Mouse (Mus musculus) kidney, adult 11 months (tissue): ENCODE data around the gene Slc25a30.
"Not testable (repeated sequence)": the region's sequence is repeated elsewhere in the genome, so short reads cannot be mapped to it uniquely, and the experiment has no call there.

Source experiments
- DNase-seq: peaks from one replicate; pipeline ENCODE4 v3.0.0; 2022

Slc25a30 gene

DNA sequence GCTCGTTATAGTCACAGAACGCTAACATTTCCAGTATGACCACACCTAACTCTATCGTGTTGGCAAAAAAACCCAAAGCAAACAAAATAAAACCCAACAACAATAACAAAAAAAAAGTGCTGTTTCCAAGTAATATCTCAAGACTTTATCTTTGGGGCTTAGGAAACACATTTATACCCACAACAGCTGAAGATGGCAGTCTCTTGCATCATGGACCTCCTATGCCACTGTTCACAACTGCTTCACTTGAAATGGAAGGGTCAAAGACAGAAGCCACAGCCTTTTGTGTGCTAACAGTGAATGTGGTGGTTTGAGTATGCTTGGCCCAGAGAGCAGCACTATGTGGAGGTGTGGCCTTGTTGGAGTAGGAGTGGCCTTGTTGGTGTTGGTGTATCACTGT is 4.5 kb upstream of the Slc25a30 start:
- DNase-seq: no peak

DNA sequence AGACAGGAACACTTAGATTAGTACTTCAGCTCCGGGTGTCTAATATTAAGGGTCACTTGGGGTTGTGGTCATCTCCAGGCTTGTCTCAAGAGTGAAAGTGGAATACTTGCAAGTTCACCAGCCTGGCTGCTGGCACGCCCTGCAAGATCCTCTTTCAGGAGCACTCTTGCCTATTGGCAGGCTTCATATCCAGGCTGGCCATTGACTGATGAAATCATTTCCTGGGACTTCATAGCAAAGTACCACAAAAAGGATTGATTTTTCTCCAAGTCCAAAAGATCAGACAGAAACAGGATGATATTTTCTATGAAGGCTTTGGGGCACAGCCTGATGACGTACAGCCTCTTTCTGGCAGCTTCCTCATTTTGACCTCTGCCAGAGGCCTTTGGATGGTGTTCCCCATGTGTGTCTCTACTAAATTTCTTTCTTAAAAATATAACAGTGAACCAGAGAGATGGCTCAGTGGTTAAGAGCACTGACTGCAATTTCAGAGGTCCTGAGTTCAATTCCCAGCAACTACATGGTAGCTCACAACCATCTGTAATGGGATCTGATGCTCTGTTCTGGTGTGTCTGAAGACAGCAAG is 3.7 kb upstream of the Slc25a30 start:
- no peak for DNase-seq

DNA sequence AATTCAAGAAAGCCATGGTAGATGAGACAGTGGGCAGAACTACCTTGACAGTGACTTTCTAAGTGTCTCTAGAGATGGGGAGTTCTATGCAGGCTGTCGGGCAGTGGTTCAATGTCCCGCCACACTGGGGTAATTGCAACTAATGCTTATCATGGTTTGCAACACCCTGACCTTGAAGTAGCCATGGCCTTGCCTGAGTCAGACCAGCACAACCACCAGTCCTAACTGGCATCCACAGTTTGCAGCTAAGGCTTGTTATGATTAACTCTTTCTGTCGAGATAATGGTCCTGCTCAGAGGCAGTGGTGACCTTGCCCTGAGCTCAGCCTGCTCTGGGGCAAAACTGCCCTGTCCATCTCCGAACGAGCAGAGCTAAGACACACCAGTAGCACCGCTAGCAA is 2.5 kb upstream of the Slc25a30 start:
- DNase-seq: no peak

DNA sequence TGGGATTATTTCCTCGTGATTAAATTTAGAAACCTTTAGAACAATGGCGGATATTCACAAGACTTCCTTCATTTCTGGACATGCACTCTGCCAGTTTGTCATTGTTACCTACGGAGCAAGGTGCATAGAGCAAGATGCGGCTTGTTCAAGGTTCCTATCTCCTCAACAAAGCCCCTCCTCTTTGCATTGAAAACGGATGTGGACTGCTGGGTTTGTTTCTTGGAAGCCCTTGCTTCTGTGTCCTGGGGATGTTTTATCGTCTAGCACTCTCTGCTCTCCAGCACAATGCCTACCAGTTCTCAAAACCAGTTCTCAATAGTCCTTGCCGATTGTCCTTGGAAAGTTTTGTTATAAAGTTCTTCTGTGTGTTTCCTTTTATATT is 948 bp upstream of the Slc25a30 start:
- DNase-seq: no peak

DNA sequence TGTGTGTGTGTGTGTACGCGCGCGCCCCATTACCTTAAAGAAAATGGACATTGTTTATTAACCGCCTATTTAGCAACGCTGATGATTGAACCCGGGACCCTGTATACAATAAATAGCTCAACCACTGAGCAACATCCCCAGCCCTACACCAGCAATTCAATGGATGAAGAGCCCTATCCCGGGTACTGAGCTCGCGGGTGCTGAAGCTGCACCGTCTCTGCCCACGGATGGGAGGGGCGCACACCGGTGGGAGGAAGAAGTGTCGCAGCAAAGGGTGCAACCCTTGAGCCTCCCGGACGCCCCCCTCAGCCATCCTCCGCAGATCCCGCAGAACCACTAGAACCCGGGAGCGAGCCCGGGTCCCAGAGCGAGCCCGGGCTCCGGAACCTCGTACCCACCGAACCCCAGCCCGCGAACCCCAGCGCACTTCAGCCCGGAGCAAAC is 391 bp downstream of the Slc25a30 start:
- no peak for DNase-seq

DNA sequence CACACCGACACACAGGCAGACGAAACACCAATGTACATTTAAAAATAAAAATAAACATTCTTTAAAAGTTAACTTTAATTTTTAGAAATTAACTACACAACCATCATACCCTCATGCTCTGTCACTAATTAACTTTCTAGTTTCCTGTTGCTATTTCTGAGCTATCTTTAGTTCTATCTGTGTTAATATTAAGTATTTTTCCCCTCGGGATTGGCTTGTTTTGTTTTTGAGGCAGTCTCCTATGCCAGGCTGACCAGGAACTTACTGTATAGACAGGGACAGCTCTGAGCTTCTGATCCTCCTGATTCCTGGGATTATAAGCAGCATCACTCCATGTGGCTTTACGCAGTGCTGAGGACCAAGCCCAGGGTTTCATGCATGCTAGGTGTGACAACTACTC is 6.9 kb downstream of the Slc25a30 start:
- no peak for DNase-seq

DNA sequence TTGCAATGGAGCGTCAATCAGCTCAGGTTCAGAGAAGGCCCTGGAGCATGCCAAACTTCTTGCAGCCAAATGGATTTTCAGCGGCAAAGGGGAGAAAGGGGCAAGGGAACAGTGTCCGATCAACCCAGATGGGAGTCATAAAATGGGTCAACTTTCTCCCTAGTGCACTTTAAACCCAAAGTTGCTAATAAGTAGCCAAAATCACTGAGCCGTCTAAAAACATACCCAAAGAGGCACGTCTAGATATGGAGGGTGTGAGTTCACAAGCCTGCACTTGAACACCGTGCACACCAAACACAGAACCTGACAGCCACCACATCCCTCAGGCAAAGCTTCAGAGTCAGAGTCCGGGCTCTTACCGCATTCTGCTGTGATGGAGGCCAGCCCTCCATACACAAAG is 10.2 kb downstream of the Slc25a30 start:
- DNase-seq: peak; percentile 72

DNA sequence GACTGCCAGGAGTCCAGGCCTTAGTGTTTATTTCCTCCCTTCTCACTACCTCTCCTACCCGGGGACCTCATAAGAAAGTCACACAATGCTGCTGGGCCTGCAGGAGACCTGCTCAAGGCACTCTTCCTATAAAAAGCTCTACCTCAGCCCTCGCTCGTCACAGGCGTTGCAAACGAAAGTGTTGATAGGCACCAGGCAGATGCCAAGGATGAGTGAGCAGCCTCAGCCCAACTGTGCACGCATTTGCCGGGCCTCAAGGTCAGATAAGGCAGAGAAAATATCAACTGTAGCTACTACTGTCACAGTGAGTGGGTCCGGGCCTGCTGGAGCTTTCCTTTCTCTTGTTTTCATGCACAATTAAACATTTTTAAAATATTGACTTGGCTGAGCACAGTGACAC is 13.4 kb downstream of the Slc25a30 start:
- DNase-seq: no peak

DNA sequence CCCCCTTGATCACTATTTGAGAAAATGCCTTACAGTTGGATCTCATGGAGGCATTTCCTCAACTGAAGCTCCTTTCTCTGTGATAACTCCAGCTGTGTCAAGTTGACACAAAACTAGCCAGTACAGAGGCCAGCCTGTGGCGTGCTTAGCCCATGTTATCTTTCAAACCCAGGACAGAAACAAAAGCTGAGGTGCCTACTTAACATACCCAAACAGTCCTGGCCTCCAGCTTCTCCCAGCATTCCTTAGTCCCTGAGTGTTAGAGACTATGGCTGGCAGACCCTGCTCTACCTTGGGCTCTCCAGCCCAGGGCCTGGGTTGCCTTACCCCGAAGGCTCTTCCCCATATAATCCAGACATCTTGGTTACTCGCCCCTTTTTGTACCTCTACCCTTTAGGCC is 14.4 kb downstream of the Slc25a30 start:
- DNase-seq: not testable (repeated sequence)

DNA sequence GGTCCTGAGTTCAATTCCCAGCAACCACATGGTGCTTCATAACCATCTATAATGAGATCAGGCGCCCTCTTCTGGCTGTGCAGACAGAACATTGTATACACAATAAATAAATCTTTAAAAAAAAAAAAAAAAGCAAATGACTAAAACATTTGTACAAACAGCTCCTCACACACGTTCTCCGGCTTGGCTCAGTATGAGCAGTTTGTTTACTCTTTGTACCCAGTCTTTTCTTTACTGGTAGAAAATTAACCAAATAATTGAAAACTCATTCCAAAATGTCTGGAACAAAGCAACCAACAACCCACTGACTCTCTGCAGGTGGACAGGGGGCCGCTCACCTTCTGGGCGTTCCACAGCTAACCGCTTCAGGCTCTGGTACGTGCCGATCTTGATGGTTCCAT is 15.7 kb downstream of the Slc25a30 start:
- DNase-seq: peak; percentile 55

DNA sequence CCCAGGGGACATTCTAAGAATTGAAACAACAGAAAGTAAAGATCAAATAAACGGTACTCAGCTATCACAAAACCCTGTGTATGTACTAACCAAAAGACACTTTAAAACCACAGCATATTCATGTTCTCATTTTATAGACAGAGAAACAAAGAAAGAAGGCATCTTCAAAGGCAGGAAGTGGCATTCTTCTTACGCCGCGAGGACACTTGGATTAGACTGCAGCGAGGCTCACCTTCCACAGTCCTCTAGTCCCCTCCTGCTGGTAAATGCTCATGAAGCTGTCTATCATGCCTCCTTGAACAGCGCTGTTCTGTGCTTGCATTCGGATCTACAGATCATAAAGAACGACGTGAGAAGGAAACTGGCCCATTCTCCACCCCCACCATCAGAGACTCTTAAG is 17.5 kb downstream of the Slc25a30 start:
- no peak for DNase-seq

DNA sequence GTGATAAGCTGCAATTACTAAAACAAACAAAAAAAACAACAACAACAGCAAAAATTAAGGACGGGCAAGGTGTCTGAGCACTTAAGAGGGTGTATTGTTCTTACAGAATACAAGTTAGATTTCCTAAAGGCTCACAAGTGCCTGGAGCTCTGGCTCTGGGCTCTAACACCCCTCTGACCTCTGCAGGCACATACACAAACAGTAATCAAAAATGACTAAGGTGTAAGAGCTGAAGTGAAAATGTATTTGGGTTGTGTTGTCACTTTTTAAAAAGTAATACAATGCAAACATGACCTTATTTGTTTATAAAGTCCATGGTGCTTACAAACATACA is 18.6 kb downstream of the Slc25a30 start:
- DNase-seq: no peak

DNA sequence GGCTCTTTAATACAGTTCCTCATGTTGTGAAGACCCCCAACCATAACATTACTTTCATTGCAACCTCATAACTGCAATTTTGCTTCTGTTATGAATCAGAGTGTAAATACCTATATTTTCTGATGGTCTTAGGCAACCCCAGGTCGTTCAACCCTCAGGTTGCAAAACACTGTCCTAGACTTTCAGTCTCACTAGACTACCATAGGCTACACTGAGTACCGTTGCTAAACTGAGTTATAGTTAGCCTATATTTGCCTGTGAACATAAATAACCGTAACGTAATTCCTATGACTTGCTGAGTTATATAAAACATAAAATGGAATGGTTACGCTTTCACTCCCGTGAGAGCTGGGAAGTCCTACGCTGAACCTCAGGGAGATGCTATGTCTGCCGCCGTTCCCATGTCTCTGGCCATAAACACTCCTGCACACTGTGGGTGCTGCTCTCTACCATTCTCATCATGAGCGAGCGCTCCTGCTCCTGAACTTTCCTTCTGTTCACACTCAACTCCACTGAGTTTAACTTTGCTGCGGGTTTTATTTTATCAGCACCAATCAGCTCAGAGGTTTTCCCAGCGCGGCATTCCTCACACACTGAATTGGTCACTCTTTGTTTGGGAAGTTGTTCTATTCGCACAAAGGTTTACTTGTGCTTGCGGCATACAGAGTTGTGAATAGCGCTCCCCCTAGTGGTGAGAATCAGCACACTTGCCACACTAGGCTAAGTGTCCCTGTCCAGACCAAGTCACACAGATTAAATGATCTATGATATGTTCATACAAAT is 19.2 kb downstream of the Slc25a30 start:
- DNase-seq: peak; percentile 71

DNA sequence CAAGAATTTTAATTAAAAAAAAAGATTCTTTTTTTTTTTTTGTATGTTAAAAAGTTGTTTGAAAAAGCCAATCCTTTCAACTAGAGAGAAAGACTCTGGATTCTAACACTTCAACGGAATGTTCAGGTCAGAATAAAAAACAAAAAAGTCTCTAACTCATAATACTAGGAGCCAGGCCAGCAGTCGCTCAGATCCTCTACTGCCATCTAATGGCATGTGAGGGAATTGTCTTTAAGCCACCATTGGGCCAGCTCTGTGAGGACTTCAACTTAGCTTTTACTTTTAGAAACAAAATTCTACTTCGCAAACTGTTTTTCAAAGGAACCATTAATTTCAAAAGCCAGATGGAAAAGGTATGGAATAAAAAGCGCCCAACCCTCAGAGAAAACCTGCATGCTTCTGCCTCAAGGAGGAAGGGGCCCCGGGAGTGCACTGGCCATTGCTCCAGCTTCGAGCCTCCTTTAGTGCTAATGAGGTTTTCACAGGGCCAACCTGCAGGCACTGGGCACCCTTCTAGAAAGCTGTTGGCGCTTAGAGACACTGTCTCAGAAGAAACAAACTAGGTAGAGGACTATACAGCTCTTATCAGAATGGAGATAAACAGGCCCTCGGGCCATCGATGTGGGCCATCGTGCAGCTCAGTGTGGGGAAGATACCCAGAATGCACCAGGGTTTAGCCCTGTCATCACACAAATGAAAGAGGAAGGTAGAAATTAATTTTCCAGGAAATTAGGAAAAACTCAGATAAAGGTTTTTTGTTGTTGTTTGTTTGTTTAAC is 25.6 kb downstream of the Slc25a30 start:
- no peak for DNase-seq

DNA sequence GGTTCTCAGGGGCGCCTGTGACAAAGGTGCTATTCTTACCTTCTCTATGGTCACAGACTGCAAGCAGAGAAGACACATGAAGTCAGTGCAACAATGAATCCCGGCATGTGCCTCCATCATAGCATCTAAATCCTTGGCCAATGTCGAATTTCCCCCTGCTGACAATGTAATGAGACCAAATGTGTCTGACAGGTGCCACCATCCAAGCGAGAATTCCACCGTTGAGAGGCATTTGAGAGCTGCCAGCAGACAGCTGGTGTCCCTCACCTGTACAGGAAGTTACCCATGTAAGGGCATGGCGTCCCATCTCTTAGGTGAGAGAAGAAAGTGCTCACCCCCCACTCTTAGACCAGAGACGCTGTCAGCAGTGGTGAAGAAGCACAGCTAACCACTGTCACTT is 28.4 kb downstream of the Slc25a30 start:
- DNase-seq: no peak

DNA sequence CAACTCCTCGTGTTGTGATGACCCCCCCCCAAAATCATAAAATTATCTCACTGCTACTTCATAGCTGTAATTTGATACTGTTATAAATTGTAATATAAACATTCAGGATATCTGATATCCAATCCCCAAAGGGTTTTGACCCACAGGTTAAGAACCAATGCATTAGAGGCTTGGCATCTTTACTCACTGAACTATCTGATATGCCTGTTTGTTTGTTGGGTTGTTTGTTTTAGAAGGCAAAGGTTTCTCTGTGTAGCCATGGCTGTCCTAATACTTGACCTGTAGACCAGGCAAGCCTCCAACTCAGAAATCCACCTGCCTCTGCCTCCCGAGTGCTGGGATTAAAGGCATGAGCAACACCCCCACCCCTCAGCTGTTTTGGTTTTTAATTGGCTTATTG is 29.0 kb downstream of the Slc25a30 start:
- DNase-seq: no peak

DNA sequence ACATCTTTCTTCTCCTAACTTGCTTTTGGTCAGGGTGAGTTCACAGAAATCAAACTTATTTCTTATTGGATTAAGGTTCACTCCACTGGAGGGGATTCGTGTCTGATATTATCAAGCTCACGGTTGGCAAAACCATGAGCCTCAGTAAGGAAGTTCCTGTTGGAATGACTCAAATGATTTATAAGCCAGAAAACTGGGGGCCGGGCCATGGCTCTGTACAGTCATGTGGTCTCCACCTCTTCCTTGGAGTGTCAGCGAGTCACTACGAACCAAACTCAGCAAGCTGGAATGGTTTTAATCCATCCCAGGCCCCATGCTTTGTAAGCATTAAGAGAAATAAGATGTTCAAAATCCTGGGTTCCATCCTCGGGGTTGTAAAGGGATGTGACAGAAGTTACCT is 29.9 kb downstream of the Slc25a30 start:
- DNase-seq: no peak

DNA sequence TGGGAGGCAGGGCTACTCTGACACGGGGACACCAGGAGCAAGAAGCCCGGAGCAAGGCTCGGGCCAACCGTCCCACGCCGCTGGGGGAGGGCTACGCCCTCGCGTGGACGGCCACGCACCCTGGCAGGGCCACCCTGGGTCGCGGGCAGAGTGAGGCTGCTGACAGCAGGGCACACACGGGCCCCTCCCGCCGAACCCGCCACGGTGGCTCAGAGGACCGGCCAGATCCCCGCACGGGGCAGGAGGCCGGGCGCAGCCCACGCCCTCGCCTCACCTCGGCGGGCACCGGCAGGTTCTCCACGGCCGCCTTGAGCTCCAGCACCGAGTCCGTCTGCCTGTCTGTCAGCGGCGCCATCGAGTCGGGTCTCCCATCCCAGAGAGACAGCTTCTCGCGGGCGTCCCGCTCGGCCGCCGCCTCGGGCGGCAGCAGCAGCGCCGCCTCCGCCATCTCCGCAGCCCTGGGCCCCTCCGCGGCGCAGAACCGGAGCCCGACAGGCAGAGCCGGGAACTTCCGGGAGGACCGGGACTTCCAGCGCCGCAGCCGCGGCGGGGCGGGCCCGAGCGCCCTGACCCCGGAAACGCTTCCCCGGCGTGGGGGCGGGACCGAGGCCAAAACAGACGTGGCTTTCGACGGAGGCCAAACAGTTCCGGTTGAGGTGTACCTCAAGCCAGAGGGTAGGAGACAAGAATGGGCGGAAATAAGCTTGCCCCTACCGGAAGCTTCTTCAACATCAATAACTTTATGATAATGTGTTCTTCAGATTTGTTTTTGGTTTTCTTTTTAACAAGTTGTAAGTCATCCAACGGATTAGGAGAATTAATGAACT is 32.6 kb downstream of the Slc25a30 start, which contains the start of gene Cog3:
Gene Cog3, minus strand, starts transcription at position 527 of the 827 bp plus-strand sequence.
- DNase-seq: peak; percentile 96

DNA sequence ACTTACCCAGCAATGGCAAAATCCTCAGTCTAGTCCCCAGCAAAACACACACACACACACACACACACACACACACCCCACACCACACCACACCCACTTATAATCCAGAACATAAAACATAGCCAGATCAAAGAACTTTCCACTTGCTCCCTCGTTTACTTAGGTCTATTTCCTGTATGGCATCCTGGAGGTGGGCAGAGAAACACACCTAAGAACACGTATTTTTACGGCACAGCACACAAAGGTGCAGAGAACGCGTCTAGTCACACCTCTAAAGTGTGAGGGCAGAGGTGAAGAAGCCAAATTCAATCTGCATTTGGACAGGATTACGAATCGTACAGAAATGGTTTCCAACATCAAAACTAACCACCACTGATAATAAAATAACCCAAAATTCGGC is 33.6 kb downstream of the Slc25a30 start:
- no peak for DNase-seq

DNA sequence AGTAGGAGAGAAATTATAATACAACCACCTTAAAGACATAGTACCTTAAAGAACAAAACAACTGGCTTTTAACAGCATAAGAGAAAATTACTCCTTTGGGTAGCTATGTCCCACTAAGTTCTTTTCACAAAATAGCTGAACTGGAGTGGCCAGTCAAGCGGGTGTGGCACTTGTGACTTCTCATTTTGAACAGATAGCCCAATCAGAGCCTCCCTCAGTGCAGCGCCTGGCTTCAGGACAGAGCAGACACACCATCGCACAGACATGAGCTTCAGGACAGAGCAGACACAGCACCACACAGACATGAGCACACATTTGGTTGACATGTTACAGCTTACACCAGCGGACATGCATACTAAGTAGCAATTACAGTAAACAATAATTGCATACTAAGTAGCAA is 35.8 kb downstream of the Slc25a30 start:
- DNase-seq: no peak

DNA sequence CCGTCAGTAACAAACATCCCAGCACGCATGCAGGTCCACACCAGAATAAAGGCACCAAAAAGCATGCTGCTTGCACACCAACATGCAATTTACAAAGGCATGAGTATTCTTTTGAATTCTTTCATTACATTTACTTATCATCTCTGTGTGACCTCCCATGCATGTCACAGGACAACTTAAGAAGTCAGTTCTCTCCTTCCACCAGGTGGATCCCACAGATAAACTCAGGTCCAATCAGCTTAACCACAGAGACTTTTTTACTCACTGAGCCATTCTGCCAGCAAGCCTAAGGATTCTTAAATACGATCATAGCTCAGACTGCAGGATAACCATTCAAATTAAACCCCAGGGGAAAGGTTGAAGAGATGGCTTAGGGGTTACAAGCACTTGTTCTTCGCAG is 37.7 kb downstream of the Slc25a30 start:
- DNase-seq: no peak

DNA sequence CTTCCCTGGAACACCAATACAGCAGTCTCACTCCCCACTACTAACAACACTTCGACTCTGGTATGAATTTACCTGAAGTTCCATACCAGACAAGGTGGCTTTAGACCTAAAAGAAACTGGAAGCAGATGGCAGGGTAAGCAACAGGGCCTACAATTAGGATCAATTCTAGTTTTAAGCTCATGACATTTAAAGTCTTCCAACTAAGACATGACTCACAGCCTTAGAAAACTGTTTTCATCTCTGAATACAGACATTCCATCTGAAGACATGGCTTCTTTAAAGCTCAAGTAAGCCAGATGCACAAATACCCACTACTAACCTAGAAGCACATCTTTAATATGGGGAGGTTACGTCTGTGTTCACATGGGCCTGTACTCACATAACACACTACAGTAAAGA is 38.9 kb downstream of the Slc25a30 start:
- DNase-seq: no peak

DNA sequence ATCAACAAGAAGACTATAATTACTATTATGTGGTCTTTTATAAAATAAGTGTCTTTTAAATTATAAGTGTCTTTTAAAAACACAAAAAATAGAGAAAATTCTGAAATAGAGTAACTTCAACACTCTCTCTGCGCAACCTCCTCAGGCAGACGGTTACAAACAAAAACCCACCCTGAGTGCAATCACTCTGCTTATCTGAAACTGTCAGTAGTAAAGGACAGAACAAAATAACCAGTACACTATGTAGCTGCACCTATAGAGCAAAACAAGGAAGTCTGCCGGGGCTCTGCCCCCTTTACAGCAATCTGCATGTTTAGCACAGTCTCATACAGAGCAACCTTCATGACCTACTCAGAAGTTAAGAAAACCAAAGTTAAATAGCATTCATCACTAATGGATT is 44.9 kb downstream of the Slc25a30 start:
- DNase-seq: no peak
